Mouse (Mus musculus) frontal cortex, postnatal 10 days (tissue): Measurements from ENCODE around the gene Fbxo10.
"Not testable (repeated sequence)": the region's sequence is repeated elsewhere in the genome, so short reads cannot be mapped to it uniquely, and the experiment has no call there.

ENCODE experiments used
- DNase-seq, 2 experiments: peaks; one replicate each; pipeline ENCODE4 v3.0.0; 2022; ENCODE audit warnings: low spot score in 2 of 2, mixed read lengths in 1 of 2

Gene Fbxo10

GRCm38 (mm10) chr4:45047956-45048355 is 36.4 kb downstream of the Fbxo10 start:
- DNase-seq = no peak

- DNase-seq = no peak
These were observed 37.0 kb downstream of the Fbxo10 start for GRCm38 (mm10) chr4:45047286-45047887.

- DNase-seq = no peak
These were observed 37.7 kb downstream of the Fbxo10 start for GRCm38 (mm10) chr4:45046679-45047078.

- no peak for DNase-seq
These were observed 43.6 kb downstream of the Fbxo10 start for GRCm38 (mm10) chr4:45040795-45041194.

- not testable (repeated sequence) for DNase-seq
These were observed 44.9 kb downstream of the Fbxo10 start for GRCm38 (mm10) chr4:45039546-45039945.

DNA sequence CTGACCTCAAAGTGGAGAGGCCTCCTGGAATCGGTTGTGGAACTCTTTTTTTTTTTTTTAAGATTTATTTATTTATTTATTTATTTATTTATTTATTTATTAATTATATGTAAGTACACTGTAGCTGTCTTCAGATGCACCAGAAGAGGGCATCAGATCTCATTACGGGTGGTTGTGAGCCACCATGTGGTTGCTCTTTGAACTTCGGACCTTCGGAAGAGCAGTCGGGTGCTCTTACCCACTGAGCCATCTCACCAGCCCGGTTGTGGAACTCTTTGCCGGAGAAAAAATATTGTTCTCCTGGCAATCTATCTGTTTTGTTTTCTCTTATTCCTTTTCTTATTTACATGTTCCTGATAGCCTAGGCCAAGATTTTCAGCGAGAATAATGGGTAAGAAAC is 45.5 kb downstream of the Fbxo10 start:
- DNase-seq = not testable (repeated sequence)

DNA sequence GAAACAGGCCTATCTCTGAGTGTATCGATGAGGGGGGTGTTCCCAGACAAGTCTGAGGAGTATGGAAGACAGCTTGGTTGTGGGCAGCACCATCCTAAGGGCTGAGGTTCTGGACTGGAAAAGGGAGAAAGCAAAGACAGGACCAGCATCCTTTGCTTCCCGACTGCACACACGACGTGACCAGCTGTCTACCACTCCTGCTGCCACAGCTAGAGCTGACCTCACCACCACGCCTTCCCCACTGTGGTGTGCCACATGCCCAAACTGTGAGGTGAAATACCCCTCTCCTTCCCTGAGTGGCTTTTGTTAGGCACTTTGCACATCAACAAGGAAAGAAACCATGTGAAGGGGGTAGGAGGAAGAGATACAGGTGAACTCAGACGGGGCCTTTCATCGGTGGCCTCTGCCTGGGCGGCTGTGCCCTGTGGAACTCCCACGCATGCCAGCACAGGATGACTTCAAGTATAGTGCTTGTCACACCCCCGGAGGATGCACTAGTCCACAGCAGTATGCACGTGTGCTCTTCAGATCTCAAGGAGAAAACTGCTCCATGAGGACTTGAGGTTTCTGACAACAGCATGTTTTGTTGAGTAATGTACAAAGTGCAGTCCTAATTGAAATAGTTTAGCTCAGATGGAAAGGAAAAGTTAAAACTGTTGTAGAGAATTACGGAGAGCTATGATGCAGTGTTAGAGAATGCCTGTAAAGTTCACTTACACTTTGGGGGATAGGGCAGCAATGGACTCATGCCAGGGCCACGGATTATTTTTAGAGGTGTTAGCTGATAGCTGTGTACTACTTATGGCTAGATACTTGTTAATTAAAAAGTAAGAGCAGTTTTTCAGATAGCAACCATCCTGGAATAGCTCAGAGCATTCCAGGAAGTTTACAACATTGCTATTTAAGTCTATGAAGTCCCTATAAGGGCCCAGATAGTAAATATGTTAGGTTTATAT is 46.7 kb downstream of the Fbxo10 start:
- no peak for DNase-seq

DNA sequence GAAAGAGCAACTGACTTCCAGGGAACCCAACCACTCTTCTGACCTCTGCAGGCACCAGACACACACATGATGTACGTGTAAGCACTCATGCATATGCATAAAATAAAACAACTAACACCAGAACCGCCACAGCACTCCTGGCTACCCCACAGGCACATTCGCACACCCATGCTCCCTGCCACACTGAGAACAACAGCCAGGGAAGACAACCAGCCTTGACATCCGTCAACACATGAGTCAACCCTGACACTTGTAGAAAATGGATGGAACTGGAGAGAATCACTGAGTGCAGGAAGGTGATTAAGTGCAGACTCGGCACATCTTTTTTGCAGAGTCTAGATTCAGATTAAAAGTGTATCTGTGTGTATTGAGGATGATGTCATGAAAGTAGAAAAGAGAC is 47.8 kb downstream of the Fbxo10 start:
- DNase-seq = no peak

GRCm38 (mm10) chr4:45036048-45036447 is 48.4 kb downstream of the Fbxo10 start:
- no peak for DNase-seq

DNA sequence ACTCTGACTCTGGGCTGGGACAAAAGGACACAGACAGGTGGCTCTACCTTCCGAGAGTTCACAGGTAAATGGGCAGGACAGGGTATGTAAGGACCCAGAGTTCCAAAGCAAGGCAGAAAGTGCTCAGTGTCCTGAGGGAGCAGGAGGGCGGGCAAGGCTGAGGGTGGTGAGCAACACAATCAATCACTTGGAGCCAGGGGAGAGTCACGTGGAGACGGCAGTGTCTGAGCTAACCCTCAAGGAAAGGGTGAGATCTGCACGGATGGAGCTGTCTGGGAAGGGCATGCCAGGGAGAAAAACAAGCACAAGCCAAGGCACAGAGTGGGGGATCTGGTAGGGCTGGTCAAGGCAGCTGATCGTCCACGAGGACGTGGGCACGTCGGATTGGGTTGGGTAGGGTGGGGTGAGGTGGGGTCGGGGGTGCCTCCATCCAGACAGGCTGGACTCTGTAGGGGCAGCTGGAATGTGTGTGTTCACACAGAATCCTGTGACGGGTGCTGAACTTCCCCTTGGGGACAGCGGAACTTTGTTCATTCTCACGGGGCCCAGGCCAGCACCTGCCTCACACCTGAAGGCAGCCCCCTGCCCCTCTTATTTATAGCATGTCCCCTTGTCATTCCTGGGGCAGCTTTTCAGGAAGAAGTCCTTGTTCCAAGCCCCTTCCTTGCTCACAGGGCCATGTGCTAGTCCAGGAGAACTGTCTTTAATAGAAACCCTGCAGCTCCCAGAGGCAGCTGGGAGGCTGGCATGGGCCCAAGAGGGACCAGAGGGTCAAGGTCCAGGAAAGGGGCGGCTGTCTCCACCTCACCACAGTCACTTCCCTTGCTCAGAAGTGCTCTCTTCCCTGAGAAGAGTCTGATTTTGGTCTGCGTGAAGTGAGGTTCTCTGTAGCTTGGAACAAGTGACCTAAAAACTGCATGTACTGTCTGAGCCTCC is 49.4 kb downstream of the Fbxo10 start:
- no peak for DNase-seq

GRCm38 (mm10) chr4:45032586-45032985 is 51.8 kb downstream of the Fbxo10 start:
- DNase-seq = no peak

GRCm38 (mm10) chr4:45026459-45026858 is 57.9 kb downstream of the Fbxo10 start:
- no peak for DNase-seq

- no peak for DNase-seq
These were observed 65.4 kb downstream of the Fbxo10 start for GRCm38 (mm10) chr4:45019009-45019408.

- peak; percentile 81 to 87 for DNase-seq
These were observed 65.9 kb downstream of the Fbxo10 start, which contains the start of gene Polr1e for GRCm38 (mm10) chr4:45018452-45018980. TSS of gene Polr1e (plus strand) at chr4:45018583.

DNA sequence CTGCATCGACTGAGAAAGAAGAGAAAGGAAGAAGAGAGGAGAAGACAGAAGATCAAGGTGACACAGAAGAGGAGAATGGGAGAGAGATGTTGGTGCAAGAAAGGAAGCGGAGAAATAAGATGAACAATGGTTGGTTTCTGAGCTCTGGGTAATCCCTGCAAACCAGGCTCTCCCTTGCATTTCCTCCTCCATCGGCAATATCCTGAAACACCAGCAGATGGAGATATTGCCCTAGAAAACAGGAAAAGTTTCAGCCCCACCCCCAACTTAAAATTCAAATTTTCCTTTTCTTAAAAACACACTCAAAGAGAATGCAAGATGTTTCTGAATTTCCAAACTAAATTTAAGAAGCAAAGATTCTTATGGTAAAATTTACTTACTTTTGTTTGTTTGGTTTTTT is 68.8 kb downstream of the Fbxo10 start:
- DNase-seq = peak in 1 of 2 experiments; percentile 55

- no peak for DNase-seq
These were observed 70.9 kb downstream of the Fbxo10 start for GRCm38 (mm10) chr4:45013537-45013936.

DNA sequence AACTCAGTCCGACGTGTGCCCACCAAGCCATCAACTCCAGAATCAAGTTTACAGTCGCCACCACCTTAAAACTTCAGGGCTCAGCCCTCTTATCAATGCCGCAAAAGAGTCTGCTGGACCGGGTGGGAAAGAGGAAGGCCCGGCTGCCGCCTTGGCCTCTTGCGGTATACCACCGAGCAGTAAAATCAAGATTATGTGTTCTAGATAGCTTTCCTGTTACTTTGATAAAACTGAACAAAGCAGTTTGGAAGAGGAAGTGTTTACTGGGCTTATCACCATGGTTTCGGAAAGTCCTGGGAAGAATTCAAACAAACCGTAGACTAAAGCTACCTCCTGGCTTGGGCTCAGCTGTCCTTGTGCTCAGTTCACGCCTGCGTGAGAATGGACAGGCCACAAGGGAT is 71.4 kb downstream of the Fbxo10 start:
- no peak for DNase-seq

GRCm38 (mm10) chr4:45012105-45012975 is 72.1 kb downstream of the Fbxo10 start, which contains the start of gene Zbtb5:
TSS of gene Zbtb5 (minus strand) at chr4:45012412.
- peak; percentile 99 to 100 for DNase-seq

DNA sequence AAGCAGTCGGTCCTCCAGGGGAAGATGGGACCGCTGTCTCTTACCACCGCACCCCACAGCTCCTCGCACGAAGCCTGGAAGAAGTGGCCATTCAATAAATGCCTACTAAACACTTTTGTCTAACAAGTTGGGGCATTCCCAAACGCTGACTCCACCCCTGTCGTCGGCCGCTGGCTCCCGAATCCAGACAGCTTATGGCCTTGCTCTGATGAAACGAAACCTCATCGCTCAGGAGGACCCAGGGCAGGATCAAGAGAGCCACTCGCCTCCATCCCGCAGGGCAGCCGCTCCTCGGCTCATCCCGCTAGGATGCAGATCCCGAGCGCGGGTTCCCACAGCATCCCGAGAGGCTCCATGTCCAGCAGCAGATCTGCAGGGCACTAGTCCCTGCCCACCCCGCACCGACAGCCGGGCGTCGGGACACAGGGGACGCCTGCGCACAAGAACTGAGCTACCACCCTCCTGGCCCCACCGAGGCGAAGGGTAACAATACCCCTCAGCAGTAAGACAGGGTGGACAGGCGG is 72.8 kb downstream of the Fbxo10 start:
- no peak for DNase-seq

- no peak for DNase-seq
These were observed 73.5 kb downstream of the Fbxo10 start for GRCm38 (mm10) chr4:45010806-45011415.
